Mouse (Mus musculus) forebrain, embryonic 11.5 days (tissue): ENCODE data around the gene Adora2a. TPM values are rescaled to one million over a fixed set of nuclear protein-coding genes. Genes with fewer than 3 reads are reported as not detected.

Experiments
- ATAC-seq: fragments of 200-750 bp; cut with Nextera tagmentation; replicated peaks from 2 replicates; pipeline ENCODE4 v1.8.0; 2017; ENCODE audit warnings: moderate TSS enrichment; ENCODE audit not compliant: low FRiP score
- DNase-seq: peaks from one replicate; pipeline ENCODE4 v3.0.0-alpha.2; 2017; ENCODE audit warnings: low spot score
- H3K27ac ChIP-seq: fragments of 300-500 bp; sonication (generic); 2 replicates; pipeline ENCODE4 v1.5.1; 2014; ENCODE audit warnings: low read depth, low read length
- H3K27me3 ChIP-seq: fragments of 300-500 bp; sonication (generic); 2 replicates; pipeline ENCODE4 v1.6.1; 2014; ENCODE audit warnings: mild to moderate bottlenecking, low read length, mixed read lengths; ENCODE audit not compliant: control insufficient read depth, insufficient read depth
- H3K36me3 ChIP-seq: fragments of 300-500 bp; sonication (generic); 2 replicates; pipeline ENCODE4 v1.6.1; 2014; ENCODE audit warnings: mild to moderate bottlenecking, low read length, moderate library complexity, mixed read lengths; ENCODE audit not compliant: control insufficient read depth, insufficient read depth
- H3K4me1 ChIP-seq: fragments of 300-500 bp; sonication (generic); replicated peaks from 2 replicates; pipeline ENCODE4 v1.6.1; 2014; ENCODE audit warnings: low read length, mixed read lengths; ENCODE audit not compliant: control insufficient read depth, insufficient read depth
- H3K4me2 ChIP-seq: fragments of 300-500 bp; sonication (generic); 2 replicates; pipeline ENCODE4 v1.6.1; 2014; ENCODE audit warnings: low read depth, mild to moderate bottlenecking, low read length, moderate library complexity, mixed read lengths; ENCODE audit not compliant: severe bottlenecking
- H3K4me3 ChIP-seq: fragments of 300-500 bp; sonication (generic); 2 replicates; pipeline ENCODE4 v1.5.1; 2014; ENCODE audit warnings: low read depth, low read length
- H3K9ac ChIP-seq: fragments of 300-500 bp; sonication (generic); 2 replicates; pipeline ENCODE4 v1.6.1; 2014; ENCODE audit warnings: low read length
- H3K9me3 ChIP-seq: fragments of 300-500 bp; sonication (generic); 2 replicates; pipeline ENCODE4 v1.6.1; 2016; ENCODE audit warnings: low read length, mixed read lengths; ENCODE audit not compliant: control insufficient read depth
- WGBS: fragments of 180-500 bp; shearing (Covaris S2); extraction: QIAGEN DNeasy Blood & Tissue Kit; methylation state at CpG from one replicate; pipeline ENCODE4 v1.1.7; 2014; 5-methylcytosine and 5-hydroxymethylcytosine counted together
- polyA plus RNA-seq: library from polyadenylated mRNA; unstranded; fragments of >200 nt; fragmentation: Nextera tagmentation; extraction: Ambion mirVana; gene quantifications from 2 replicates; pipeline ENCODE4 v1.2.1, GENCODE M21; 2014

Gene Adora2a
- polyA plus RNA-seq, 1 experiment from 2014 or later, result 2.5 TPM

DNA sequence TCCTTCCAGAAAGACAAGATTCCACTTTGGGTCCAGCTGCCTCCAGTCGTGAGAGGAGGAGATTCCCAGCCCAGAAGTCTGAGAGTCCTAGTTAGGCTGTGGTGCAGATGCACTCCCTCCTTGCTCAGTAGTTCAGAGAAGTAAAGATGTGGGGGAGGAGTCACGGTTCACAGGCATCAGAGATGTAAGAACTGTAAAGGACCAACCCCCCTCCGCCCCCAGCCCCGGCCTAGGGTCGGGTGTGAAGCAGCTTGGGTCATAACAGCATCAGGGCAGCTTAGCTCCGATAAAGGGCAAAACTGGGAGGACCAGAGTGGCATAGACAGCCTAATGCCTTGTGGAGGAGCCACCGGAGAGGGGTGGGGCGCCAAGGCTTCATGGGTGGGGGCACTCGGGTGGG, 205 bp upstream of the Adora2a start:
- peak overlapping the region; percentile 53 for H3K4me2 ChIP-seq
- no peaks in the 10 kb centered on the region for H3K36me3 ChIP-seq
- peaks cover 3% of the 10 kb centered on the region; the same call in 1 of the 2 replicates for H3K4me1 ChIP-seq
- DNase-seq (no peak), ATAC-seq (peak; percentile 50)
- peaks cover 14% of the 10 kb centered on the region for H3K27me3 ChIP-seq
- WGBS, result 10% methylated on average over 9 of the region's 9 CpGs
- H3K9me3 ChIP-seq, result no peaks in the 10 kb centered on the region
- peak overlapping the region; percentile 39 for H3K4me3 ChIP-seq
- no peak overlapping the region for H3K27ac ChIP-seq
- peak overlapping the region; percentile 29 for H3K9ac ChIP-seq

DNA sequence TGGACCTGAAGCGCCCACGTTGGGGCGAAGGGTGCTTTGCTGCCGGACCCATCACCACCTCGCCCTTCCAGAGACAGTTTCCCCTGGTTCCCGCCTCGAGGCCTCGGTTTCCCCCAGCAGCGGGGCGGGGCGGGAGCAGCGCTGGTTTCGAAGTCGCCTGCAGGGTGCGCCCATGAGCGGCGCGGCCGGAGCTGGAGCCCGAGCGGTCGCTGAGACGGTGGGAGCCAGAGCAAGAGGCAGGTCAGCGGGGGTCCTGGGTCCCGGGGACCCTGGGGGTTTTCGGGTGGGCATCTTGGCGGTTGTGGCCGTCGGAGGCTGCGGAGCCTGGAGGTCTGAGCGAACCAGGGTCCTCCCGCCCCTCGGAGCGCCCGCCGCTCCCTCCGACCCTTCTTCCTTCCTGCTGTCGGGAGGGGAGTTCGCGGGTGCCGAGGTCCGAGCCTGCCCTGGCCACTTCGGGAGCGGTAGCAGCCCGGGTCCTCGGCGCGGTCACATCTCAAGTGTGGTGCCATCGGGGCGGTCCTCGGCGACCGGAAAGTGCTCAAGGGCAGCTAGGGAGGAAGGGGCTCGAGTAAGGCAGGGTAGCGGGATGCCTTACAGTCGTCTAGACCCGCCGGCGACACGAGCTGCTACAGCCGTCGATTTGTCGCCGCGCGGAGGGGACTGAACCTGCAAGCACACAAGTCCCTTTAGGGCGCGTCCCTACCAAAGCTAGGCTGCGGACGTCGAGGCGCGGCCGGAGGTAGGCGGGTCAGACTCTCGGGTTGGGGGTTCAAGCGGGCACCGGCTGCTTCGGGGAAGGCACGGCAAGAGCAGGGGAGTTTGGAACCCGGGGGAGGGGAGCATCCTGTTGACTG, 458 bp downstream of the Adora2a start:
- peak; percentile 87 for DNase-seq
- no peak overlapping the region for H3K27ac ChIP-seq
- WGBS, result 1% methylated on average over 81 of the region's 81 CpGs

DNA sequence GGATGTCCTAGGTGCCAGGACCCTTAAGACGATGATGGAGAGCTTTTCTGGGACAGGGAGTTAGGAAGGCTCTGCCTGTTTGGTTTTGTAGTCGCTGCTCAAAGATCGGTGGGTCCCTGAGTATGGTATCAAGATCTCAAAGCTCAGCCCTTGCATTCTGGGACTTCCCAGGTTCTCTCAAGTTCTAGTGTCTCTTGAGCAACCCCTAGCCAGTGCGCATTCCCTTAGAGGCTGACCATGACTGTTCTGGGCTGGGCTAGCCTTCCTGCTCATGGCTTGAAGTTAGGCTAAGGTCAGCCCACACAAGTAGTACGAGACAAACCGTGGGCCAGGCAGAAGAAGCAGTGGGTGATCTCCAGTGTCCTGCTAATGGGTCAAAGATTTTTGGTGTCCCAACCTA, 1.5 kb downstream of the Adora2a start:
- no peak for DNase-seq
- WGBS, result 86% methylated on average over 6 of the region's 6 CpGs
- Histone ChIP-seq H3K27me3 (peaks cover 14% of the 10 kb centered on the region), H3K9ac (no peak overlapping the region), H3K4me1 (peaks cover 3% of the 10 kb centered on the region; the same call in 1 of the 2 replicates), H3K9me3 (no peaks in the 10 kb centered on the region), H3K36me3 (no peaks in the 10 kb centered on the region), H3K4me3 (no peak overlapping the region), H3K4me2 (no peak overlapping the region), H3K27ac (no peak overlapping the region)
- no peak for ATAC-seq

More for the DNA sequence above, 458 bp downstream of the Adora2a start:
- Histone ChIP-seq H3K9me3 (no peaks in the 10 kb centered on the region), H3K27me3 (peaks cover 14% of the 10 kb centered on the region), H3K4me3 (peak overlapping the region; percentile 39), H3K4me2 (peak overlapping the region; percentile 53), H3K4me1 (peaks cover 3% of the 10 kb centered on the region; the same call in 1 of the 2 replicates), H3K9ac (peak overlapping the region; percentile 48), H3K36me3 (no peaks in the 10 kb centered on the region)
- ATAC-seq, result peak; percentile 68

DNA sequence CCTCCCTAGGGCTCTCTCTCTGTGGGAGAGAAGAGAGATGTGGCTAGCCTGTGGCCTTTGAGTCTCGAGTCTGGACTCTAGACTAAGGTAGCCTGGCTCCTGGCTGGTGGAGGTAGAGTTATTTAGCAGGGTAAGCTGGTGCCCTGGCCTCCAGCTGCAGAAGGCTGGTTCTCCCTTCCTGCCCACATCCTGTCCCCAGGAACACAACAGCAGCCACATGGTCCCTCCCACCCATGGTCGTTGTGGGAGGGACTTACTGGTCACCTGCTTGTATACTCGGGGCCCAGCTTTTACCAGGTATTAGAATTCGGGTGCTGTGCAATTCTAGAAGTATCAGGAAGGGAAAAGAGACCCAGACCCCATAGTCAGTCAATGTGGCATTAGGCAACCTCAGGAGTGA, 3.6 kb downstream of the Adora2a start:
- WGBS, result 69% methylated on average over 4 of the region's 4 CpGs
- Histone ChIP-seq H3K4me3 (no peak overlapping the region), H3K9me3 (no peaks in the 10 kb centered on the region), H3K27me3 (peaks cover 14% of the 10 kb centered on the region), H3K4me2 (no peak overlapping the region), H3K36me3 (no peaks in the 10 kb centered on the region), H3K27ac (no peak overlapping the region), H3K9ac (no peak overlapping the region), H3K4me1 (peaks cover 3% of the 10 kb centered on the region; the same call in 1 of the 2 replicates)
- DNase-seq, result no peak
- ATAC-seq, result no peak

DNA sequence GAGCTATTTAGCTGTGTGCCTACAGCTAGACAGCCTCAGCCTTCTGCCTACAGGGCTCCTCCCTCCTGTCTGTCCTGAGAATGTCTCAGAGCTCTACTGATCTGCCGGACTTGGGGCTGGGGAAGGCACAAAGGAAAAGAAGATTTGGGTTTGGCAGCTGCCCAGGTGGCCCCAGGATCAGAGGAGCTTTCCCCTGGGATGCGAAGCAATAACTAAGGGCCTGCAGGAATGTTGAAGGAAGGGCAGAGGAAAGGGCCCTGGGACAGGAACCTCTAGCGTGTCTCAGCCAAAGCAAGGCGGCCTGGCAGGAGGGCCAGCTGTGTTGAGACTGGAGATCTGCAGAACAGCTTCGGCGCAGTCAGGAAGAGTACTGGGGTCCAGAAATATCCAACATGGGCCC, 6.3 kb downstream of the Adora2a start:
- H3K4me2 ChIP-seq, result no peak overlapping the region
- 55% methylated on average over 6 of the region's 6 CpGs for WGBS
- H3K36me3 ChIP-seq, result no peaks in the 10 kb centered on the region
- H3K27ac ChIP-seq, result no peak overlapping the region
- no peak overlapping the region; the same call in 1 of the 2 replicates for H3K9ac ChIP-seq
- no peak for DNase-seq
- no peak overlapping the region for H3K4me3 ChIP-seq
- no peak for ATAC-seq
- H3K27me3 ChIP-seq, result peaks cover 5% of the 10 kb centered on the region
- H3K9me3 ChIP-seq, result no peaks in the 10 kb centered on the region
- no peaks in the 10 kb centered on the region for H3K4me1 ChIP-seq

DNA sequence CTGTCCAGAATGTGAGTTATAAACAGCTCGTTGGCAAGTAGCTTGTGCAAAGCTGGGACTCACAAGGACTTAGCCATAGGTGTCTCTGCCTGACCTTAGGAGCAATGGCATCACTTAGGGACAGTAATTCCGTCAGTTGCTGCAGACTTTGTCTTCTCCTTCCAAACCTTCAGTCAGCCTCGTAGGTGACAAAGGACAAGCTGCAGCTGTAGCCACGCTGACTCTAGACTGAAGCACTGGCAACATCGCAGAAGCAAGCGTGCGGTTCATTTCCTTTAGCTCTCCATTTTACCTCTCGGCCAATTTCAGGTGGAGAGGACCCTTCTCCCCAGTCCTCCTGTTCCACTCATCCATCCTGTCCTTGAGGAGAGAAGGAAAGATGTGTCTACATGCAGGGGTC, 7.3 kb downstream of the Adora2a start:
- Histone ChIP-seq H3K4me3 (no peak overlapping the region), H3K9me3 (no peaks in the 10 kb centered on the region), H3K27me3 (no peaks in the 10 kb centered on the region), H3K36me3 (no peaks in the 10 kb centered on the region), H3K4me1 (no peaks in the 10 kb centered on the region), H3K4me2 (no peak overlapping the region), H3K9ac (no peak overlapping the region), H3K27ac (no peak overlapping the region)
- ATAC-seq (no peak), DNase-seq (no peak)
- WGBS, result 88% methylated on average over 8 of the region's 8 CpGs

DNA sequence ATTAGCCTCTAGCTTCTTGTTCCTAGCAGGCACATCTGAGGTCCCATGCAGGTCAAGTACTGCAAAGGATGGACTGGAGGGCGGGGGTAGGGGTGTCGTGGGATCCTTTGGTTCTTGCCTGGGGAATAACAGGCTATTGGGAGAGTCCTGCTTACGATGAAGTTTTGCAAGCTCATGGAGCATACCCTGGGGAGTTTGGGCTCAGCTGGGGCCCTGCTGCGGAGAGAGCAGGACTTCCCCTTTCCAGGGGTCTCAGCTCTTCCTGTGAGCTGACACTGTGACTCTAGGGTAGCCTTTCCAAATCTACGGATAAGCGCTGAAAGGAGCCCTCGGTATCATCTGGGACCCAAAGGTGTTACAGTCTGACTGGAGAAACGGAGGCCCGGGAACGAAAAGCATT, 7.7 kb downstream of the Adora2a start:
- H3K9ac ChIP-seq, result no peak overlapping the region
- no peak overlapping the region for H3K4me3 ChIP-seq
- ATAC-seq (no peak), DNase-seq (no peak)
- no peaks in the 10 kb centered on the region for H3K9me3 ChIP-seq
- no peaks in the 10 kb centered on the region for H3K36me3 ChIP-seq
- no peaks in the 10 kb centered on the region for H3K4me1 ChIP-seq
- H3K4me2 ChIP-seq, result no peak overlapping the region
- 70% methylated on average over 10 of the region's 10 CpGs for WGBS
- no peak overlapping the region for H3K27ac ChIP-seq
- H3K27me3 ChIP-seq, result no peaks in the 10 kb centered on the region

DNA sequence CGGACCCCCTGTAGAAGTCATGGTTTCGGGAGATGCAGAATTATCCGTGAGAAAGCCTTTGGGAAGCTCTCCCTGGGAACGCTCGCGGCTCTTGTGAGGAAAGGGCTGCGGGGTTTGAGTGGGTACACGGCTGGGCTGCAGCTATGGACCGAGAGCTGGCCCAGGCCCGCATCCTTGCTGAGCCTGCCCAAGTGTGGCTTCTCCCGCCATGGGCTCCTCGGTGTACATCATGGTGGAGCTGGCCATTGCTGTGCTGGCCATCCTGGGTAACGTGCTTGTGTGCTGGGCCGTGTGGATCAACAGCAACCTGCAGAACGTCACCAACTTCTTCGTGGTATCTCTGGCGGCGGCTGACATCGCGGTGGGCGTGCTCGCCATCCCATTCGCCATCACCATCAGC, 9.1 kb downstream of the Adora2a start:
- H3K27ac ChIP-seq, result no peak overlapping the region
- 96% methylated on average over 23 of the region's 23 CpGs for WGBS
- H3K27me3 ChIP-seq, result no peaks in the 10 kb centered on the region

DNA sequence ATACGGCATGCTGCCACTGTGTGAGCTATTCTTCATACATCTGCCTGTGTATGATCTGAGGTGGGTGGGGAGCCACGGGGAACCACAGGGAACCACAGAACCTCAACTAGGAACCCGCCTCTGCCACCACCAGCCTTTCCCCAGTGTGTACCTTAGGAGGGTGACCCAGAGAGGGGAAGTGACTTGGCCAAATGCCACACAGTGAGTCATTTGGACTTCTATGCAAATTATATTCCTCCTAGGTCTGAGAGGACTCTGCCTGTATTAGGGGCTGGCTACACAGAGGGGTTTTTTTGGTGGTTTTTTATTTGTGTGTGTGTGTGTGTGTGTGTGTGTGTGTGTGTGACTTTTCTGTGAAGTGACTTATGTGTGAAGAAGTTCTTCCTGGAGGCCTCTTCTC, 9.9 kb downstream of the Adora2a start:
- no peak for DNase-seq

More for the DNA sequence above, 9.1 kb downstream of the Adora2a start:
- Histone ChIP-seq H3K9me3 (no peaks in the 10 kb centered on the region), H3K4me2 (no peak overlapping the region), H3K4me1 (no peaks in the 10 kb centered on the region), H3K4me3 (no peak overlapping the region), H3K9ac (no peak overlapping the region), H3K36me3 (no peaks in the 10 kb centered on the region)
- no peak for ATAC-seq
- DNase-seq, result no peak

More for the DNA sequence above, 9.9 kb downstream of the Adora2a start:
- no peaks in the 10 kb centered on the region for H3K36me3 ChIP-seq
- WGBS, result 88% methylated on average over 3 of the region's 3 CpGs
- H3K9me3 ChIP-seq, result no peaks in the 10 kb centered on the region
- H3K4me3 ChIP-seq, result no peak overlapping the region
- H3K27me3 ChIP-seq, result no peaks in the 10 kb centered on the region
- no peak for ATAC-seq
- H3K4me1 ChIP-seq, result no peaks in the 10 kb centered on the region
- no peak overlapping the region for H3K4me2 ChIP-seq
- no peak overlapping the region for H3K9ac ChIP-seq
- no peak overlapping the region for H3K27ac ChIP-seq
